Mouse (Mus musculus) stomach, embryonic 15.5 days (tissue): ENCODE data around the gene Rab27a. TPM values are rescaled to one million over a fixed set of nuclear protein-coding genes. Genes with fewer than 3 reads are reported as not detected.

Source experiments
- ATAC-seq: fragments of 200-750 bp; cut with Nextera tagmentation; 2 replicates; pipeline ENCODE4 v1.8.0; 2017; ENCODE audit warnings: low read depth, moderate number of reproducible peaks, moderate TSS enrichment; ENCODE audit not compliant: insufficient read depth, low FRiP score
- H3K27ac ChIP-seq: fragments of 300-500 bp; sonication (generic); 2 replicates; pipeline ENCODE4 v1.5.1; 2015; ENCODE audit warnings: mild to moderate bottlenecking, inconsistent platforms
- H3K27me3 ChIP-seq: fragments of 300-500 bp; sonication (generic); replicated peaks from 2 replicates; pipeline ENCODE4 v1.6.1; 2015; ENCODE audit warnings: inconsistent platforms
- H3K36me3 ChIP-seq: fragments of 300-500 bp; sonication (generic); 2 replicates; pipeline ENCODE4 v1.6.1; 2015; ENCODE audit warnings: inconsistent platforms
- H3K4me1 ChIP-seq: fragments of 300-500 bp; sonication (generic); 2 replicates; pipeline ENCODE4 v1.6.1; 2015; ENCODE audit warnings: inconsistent platforms
- H3K4me2 ChIP-seq: fragments of 300-500 bp; sonication (generic); 2 replicates; pipeline ENCODE4 v1.6.1; 2015; ENCODE audit warnings: mild to moderate bottlenecking, inconsistent platforms
- H3K4me3 ChIP-seq: fragments of 300-500 bp; sonication (generic); replicated peaks from 2 replicates; pipeline ENCODE4 v1.5.1; 2015; ENCODE audit warnings: inconsistent platforms
- H3K9ac ChIP-seq: fragments of 300-500 bp; sonication (generic); 2 replicates; pipeline ENCODE4 v1.6.1; 2015; ENCODE audit warnings: inconsistent platforms
- H3K9me3 ChIP-seq: fragments of 300-500 bp; sonication (generic); 2 replicates; pipeline ENCODE4 v1.6.1; 2016; ENCODE audit warnings: inconsistent platforms
- WGBS: fragments of 180-500 bp; shearing (Covaris S2); methylation state at CpG from one replicate; pipeline ENCODE4 v1.1.7; 2015; 5-methylcytosine and 5-hydroxymethylcytosine counted together
- microRNA-seq: library from miRNA; unstranded; fragments of <30 nt; microRNA quantifications from one replicate; pipeline ENCODE4, GENCODE M21; 2016
- polyA plus RNA-seq: library from polyadenylated mRNA; unstranded; fragments of >200 nt; fragmentation: Nextera tagmentation; extraction: Ambion mirVana; gene quantifications from 2 replicates; pipeline ENCODE4 v1.2.1, GENCODE M21; 2015

Gene Rab27a
- polyA plus RNA-seq, 1 experiment from 2014 or later, result 16.8 TPM

DNA sequence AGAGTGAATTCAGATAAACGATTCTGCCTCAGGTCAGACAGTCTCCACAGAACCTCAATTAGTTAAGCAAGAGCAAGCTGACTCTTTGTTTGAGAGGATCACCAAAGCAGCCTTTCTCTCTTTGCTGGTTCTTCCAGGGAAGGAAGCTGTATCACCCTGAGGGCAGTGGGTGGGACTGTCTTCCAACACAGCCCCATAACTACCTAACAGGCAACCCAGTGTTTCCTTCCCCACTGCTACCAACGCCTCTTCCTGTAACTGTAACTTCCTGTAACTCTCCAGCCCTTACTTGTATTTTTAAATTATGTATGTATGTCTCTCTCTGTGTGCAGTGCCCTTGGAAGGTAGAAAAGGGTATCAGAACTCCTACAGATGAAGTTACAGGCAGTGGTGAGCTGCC is 82.8 kb downstream of the Rab27a start:
- H3K4me1 ChIP-seq, result no peaks in the 10 kb centered on the region
- H3K4me2 ChIP-seq, result no peak overlapping the region
- H3K27me3 ChIP-seq, result no peaks in the 10 kb centered on the region
- ATAC-seq, result no peak
- no peak overlapping the region for H3K9ac ChIP-seq
- H3K9me3 ChIP-seq, result no peaks in the 10 kb centered on the region
- WGBS, result 82% methylated on average over 2 of the region's 2 CpGs
- peaks cover 44% of the 10 kb centered on the region for H3K36me3 ChIP-seq
- H3K4me3 ChIP-seq, result no peak overlapping the region
- no peak overlapping the region for H3K27ac ChIP-seq

GRCm38 (mm10) chr9:73129875-73130274 is 85.2 kb downstream of the Rab27a start:
- 80% methylated on average over 8 of the region's 8 CpGs for WGBS
- Histone ChIP-seq H3K36me3 (peaks cover 31% of the 10 kb centered on the region), H3K9ac (no peak overlapping the region), H3K4me3 (no peak overlapping the region), H3K4me1 (no peaks in the 10 kb centered on the region), H3K4me2 (no peak overlapping the region), H3K9me3 (no peaks in the 10 kb centered on the region), H3K27ac (no peak overlapping the region), H3K27me3 (no peaks in the 10 kb centered on the region)
- no peak for ATAC-seq

DNA sequence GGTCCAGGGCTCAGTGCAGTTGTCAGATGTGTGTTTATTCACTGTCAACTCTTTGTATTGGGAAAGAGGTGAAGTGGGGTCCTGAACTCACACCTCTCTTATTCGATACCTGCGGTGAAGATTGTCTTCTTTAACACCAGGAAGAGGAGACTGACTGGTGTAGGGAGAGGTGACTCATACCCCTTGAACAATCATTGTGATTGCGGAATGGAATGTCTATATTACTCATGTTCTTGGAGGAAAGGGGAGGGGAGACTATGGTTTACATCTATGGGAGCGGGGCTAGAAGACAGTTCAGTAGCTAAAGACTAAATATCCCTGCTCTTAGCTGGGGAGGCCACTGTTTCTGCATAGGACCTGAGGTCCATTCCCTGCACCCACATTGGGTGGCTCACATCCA is 85.9 kb downstream of the Rab27a start:
- no peak for ATAC-seq
- Histone ChIP-seq H3K4me2 (no peak overlapping the region), H3K27me3 (no peaks in the 10 kb centered on the region), H3K9ac (no peak overlapping the region), H3K4me1 (no peaks in the 10 kb centered on the region), H3K36me3 (peaks cover 24% of the 10 kb centered on the region; the same call in 1 of the 2 replicates), H3K4me3 (no peak overlapping the region), H3K9me3 (no peaks in the 10 kb centered on the region), H3K27ac (no peak overlapping the region)
- 74% methylated on average over 4 of the region's 4 CpGs for WGBS

- 43% methylated on average over 11 of the region's 11 CpGs for WGBS
- no peaks in the 10 kb centered on the region for H3K9me3 ChIP-seq
- H3K4me1 ChIP-seq, result no peaks in the 10 kb centered on the region
- H3K36me3 ChIP-seq, result no peaks in the 10 kb centered on the region
- H3K27ac ChIP-seq, result no peak overlapping the region
- H3K27me3 ChIP-seq, result no peaks in the 10 kb centered on the region
- no peak overlapping the region for H3K4me2 ChIP-seq
- peak; percentile 22; the same call in 1 of the 2 replicates for ATAC-seq
- no peak overlapping the region for H3K4me3 ChIP-seq
- no peak overlapping the region for H3K9ac ChIP-seq
Observed at GRCm38 (mm10) chr9:73137341-73137886, 92.8 kb downstream of the Rab27a start.

Small RNA genes within 50 kb of the gene (microRNA-seq; reads per million reads assigned to microRNA genes)
- not detected for gene Gm27353

Other genes starting within 250 kb of the Rab27a start
- 0.31 and 0.46 TPM in 2 replicates for gene Prtg, start 238.0 kb upstream of the Rab27a start, polyA plus RNA-seq
- gene Pygo1, start 119.2 kb upstream of the Rab27a start, polyA plus RNA-seq, result 3.4 and 3.5 TPM in 2 replicates
- 0.98 and 0.99 TPM in 2 replicates for gene Dyx1c1, start 86.1 kb upstream of the Rab27a start, polyA plus RNA-seq
- not detected in 2 replicates for gene Gm44503, start 86.0 kb upstream of the Rab27a start, polyA plus RNA-seq
- 13.5 and 14.1 TPM in 2 replicates for gene Ccpg1os, start 59.5 kb upstream of the Rab27a start, polyA plus RNA-seq
- 34.5 and 37.8 TPM in 2 replicates for gene Ccpg1, start 59.4 kb upstream of the Rab27a start, polyA plus RNA-seq
- gene Pigb, start 4.5 kb upstream of the Rab27a start, polyA plus RNA-seq, result 14.1 and 15.8 TPM in 2 replicates
- 0.13 and 0.44 TPM in 2 replicates for gene Khdc3, start 57.0 kb downstream of the Rab27a start, polyA plus RNA-seq
- not detected in 2 replicates for gene Gm20509, start 57.6 kb downstream of the Rab27a start, polyA plus RNA-seq
- 94.1 and 94.7 TPM in 2 replicates for gene Rsl24d1, start 68.6 kb downstream of the Rab27a start, polyA plus RNA-seq